Mouse (Mus musculus) layer of hippocampus, adult 8-10 months (tissue): ENCODE data around the gene Arhgap4. TPM values are rescaled to one million over a fixed set of nuclear protein-coding genes. Genes with fewer than 3 reads are reported as not detected.
A peak's percentile ranks its signal among the peaks of the same experiment; 100 is the strongest.

ENCODE experiments used
- DNase-seq, 2 experiments: peaks; one replicate each; pipeline ENCODE4 v3.0.0; 2022; ENCODE audit warnings: low spot score in 2 of 2
- total RNA-seq, 4 experiments: library from RNA; stranded (reverse); gene quantifications; 2 replicates each; pipeline ENCODE4 v1.2.4; 2022

The Arhgap4 gene
- 1 to 10 TPM; 4.9 to 8.0 (median 6.0) TPM for total RNA-seq

GRCm38 (mm10) chrX:73921823-73922549 lies at the start of gene Arhgap4, which contains the start of gene Naa10:
TSS of gene Arhgap4 (minus strand) at chrX:73921870.
TSS of gene Naa10 (minus strand) at chrX:73921944.
- peak; percentile 82 to 85 for DNase-seq

- no peak for DNase-seq
These were observed 49.1 kb upstream of the Arhgap4 start for GRCm38 (mm10) chrX:73970781-73971180.

GRCm38 (mm10) chrX:73969729-73970128 lies 48.1 kb upstream of the Arhgap4 start:
- no peak for DNase-seq

GRCm38 (mm10) chrX:73969167-73969566 lies 47.5 kb upstream of the Arhgap4 start:
- no peak for DNase-seq

GRCm38 (mm10) chrX:73967177-73968075 lies 45.8 kb upstream of the Arhgap4 start:
- DNase-seq: peak; percentile 90 to 92

- peak; percentile 89 to 92 for DNase-seq
These were observed 44.8 kb upstream of the Arhgap4 start, which contains the start of gene Hcfc1 for GRCm38 (mm10) chrX:73966248-73967176. TSS of gene Hcfc1 (minus strand) at chrX:73966357.

GRCm38 (mm10) chrX:73965307-73965706 lies 43.6 kb upstream of the Arhgap4 start:
- DNase-seq: peak; percentile 64 to 67

GRCm38 (mm10) chrX:73964363-73964762 lies 42.7 kb upstream of the Arhgap4 start:
- no peak for DNase-seq

GRCm38 (mm10) chrX:73954988-73955387 lies 33.3 kb upstream of the Arhgap4 start:
- DNase-seq: no peak

GRCm38 (mm10) chrX:73952603-73953002 lies 30.9 kb upstream of the Arhgap4 start:
- no peak for DNase-seq

- no peak for DNase-seq
These were observed 27.7 kb upstream of the Arhgap4 start for GRCm38 (mm10) chrX:73949341-73949740.

GRCm38 (mm10) chrX:73948647-73949046 lies 27.0 kb upstream of the Arhgap4 start:
- DNase-seq: peak in 1 of 2 experiments; percentile 45

- DNase-seq: no peak
These were observed 25.2 kb upstream of the Arhgap4 start for GRCm38 (mm10) chrX:73946896-73947295.

GRCm38 (mm10) chrX:73942294-73942693 lies 20.6 kb upstream of the Arhgap4 start:
- DNase-seq: no peak

GRCm38 (mm10) chrX:73941860-73942259 lies 20.2 kb upstream of the Arhgap4 start:
- no peak for DNase-seq

- DNase-seq: no peak
These were observed 10.2 kb upstream of the Arhgap4 start for GRCm38 (mm10) chrX:73931871-73932270.

- DNase-seq: no peak
These were observed 8.9 kb upstream of the Arhgap4 start, which contains the start of gene Renbp for GRCm38 (mm10) chrX:73930402-73931062. TSS of gene Renbp (minus strand) at chrX:73930850.

- DNase-seq: no peak
These were observed 846 bp upstream of the Arhgap4 start for GRCm38 (mm10) chrX:73922550-73922882.

- no peak for DNase-seq
These were observed 316 bp downstream of the Arhgap4 start for GRCm38 (mm10) chrX:73921285-73921822.

GRCm38 (mm10) chrX:73918631-73919030 lies 3.0 kb downstream of the Arhgap4 start:
- DNase-seq: no peak
